Mouse (Mus musculus): ENCODE data around the gene Narf. TPM values are rescaled to one million over a fixed set of nuclear protein-coding genes. Genes with fewer than 3 reads are reported as not detected.

The Narf gene
- polyA plus RNA-seq, 2 experiments = 46.6 to 110 TPM

DNA sequence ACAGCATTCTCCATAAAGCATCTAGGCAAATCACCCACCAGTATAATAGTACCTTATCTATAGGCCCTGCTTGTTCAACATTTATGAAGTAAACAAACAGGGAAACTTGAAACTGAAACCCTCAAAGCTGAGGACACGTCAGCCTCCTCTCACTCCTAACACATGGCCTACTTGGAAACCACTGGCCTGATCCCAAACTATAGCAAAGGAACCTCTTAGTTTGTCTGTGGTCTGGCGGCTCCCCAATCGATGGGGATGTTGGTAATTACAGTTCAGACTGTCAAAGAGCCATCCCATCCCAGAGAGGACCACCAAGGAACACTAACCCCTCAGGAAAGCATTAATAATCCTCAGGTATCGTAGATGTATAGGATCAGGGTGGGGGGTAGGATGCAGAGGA is 37.2 kb upstream of the Narf start:
- DNase-seq (ENCODE audit: low read depth in 3 of 3, low spot score in 3 of 3) (no peak), ATAC-seq (ENCODE audit: insufficient read depth) (no peak)
- Histone ChIP-seq H3K4me1 (replicated peaks; ENCODE audit: control insufficient read depth in 2 of 2, insufficient read depth in 2 of 2, low read length in 1 of 2) (peaks cover 0 to 7% of the 10 kb centered on the region in 2 experiments; a peak in 2 of 4 replicates), H3K36me3 (replicated peaks; ENCODE audit: control insufficient read depth, insufficient read depth, low read depth) (no peaks in the 10 kb centered on the region), H3K27ac (no peak overlapping the region), H3K9ac (replicated peaks) (no peak overlapping the region), H3K27me3 (ENCODE audit: control insufficient read depth, insufficient read depth, low read length) (no peaks in the 10 kb centered on the region), H3K4me2 (ENCODE audit: low read depth) (no peak overlapping the region), H3K4me3 (ENCODE audit: insufficient read depth in 1 of 2, low read depth in 2 of 2, low read length in 2 of 2) (no peak overlapping the region), H3K9me3 (ENCODE audit: control insufficient read depth, low read length) (no peaks in the 10 kb centered on the region)
- WGBS (ENCODE audit: insufficient replicate concordance) = 61% methylated on average over 4 of the region's 4 CpGs
- TF ChIP-seq CTCF (IDR thresholded peaks at IDR 0.05; ENCODE audit: low read depth) = no peak
- no peak for TF ChIP-seq EP300 (IDR thresholded peaks at IDR 0.05; ENCODE audit: low read depth)

DNA sequence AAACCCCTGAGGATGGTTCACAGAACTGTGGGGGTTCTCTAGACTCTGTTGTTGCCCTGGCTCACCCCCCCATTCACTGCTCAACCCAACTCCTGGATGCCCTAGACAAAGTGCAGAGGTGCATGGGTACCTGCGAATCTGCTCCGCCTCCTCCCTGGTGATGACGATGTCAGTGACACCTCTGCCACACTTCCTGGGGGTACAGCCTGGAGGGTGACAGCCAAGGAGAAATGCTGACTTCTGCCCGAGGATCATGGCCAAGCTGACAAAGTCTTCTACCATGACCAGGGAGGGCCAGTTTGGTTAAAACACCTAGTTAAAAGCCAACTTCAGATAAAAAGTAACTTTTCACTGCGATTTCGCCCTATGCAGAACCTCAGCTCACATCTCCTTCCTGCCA is 36.3 kb upstream of the Narf start:
- H3K4me1 ChIP-seq (replicated peaks; ENCODE audit: control insufficient read depth in 2 of 2, insufficient read depth in 2 of 2, low read length in 1 of 2) = peaks cover 0 to 10% of the 10 kb centered on the region in 2 experiments; a peak in 3 of 4 replicates
- no peaks in the 10 kb centered on the region for H3K9me3 ChIP-seq (ENCODE audit: control insufficient read depth, low read length)
- 77% methylated on average over 6 of the region's 6 CpGs for WGBS (ENCODE audit: insufficient replicate concordance)
- DNase-seq (ENCODE audit: low read depth in 3 of 3, low spot score in 3 of 3) (no peak), ATAC-seq (ENCODE audit: insufficient read depth) (no peak)
- no peak overlapping the region for H3K4me3 ChIP-seq (ENCODE audit: insufficient read depth in 1 of 2, low read depth in 2 of 2, low read length in 2 of 2)
- no peaks in the 10 kb centered on the region for H3K27me3 ChIP-seq (ENCODE audit: control insufficient read depth, insufficient read depth, low read length)
- no peak overlapping the region for H3K27ac ChIP-seq
- H3K9ac ChIP-seq (replicated peaks) = no peak overlapping the region
- TF ChIP-seq CTCF (IDR thresholded peaks at IDR 0.05; ENCODE audit: low read depth) (no peak), EP300 (IDR thresholded peaks at IDR 0.05; ENCODE audit: low read depth) (no peak)
- no peaks in the 10 kb centered on the region for H3K36me3 ChIP-seq (replicated peaks; ENCODE audit: control insufficient read depth, insufficient read depth, low read depth)
- no peak overlapping the region for H3K4me2 ChIP-seq (ENCODE audit: low read depth)

GRCm38 (mm10) chr11:121201436-121202198 is 35.4 kb upstream of the Narf start:
- Histone ChIP-seq H3K4me3 (ENCODE audit: insufficient read depth in 1 of 2, low read depth in 2 of 2, low read length in 2 of 2) (no peak overlapping the region), H3K9ac (replicated peaks) (no peak overlapping the region; the same call in 1 of the 2 replicates), H3K4me2 (ENCODE audit: low read depth) (no peak overlapping the region), H3K9me3 (ENCODE audit: control insufficient read depth, low read length) (no peaks in the 10 kb centered on the region), H3K36me3 (replicated peaks; ENCODE audit: control insufficient read depth, insufficient read depth, low read depth) (no peaks in the 10 kb centered on the region), H3K27me3 (ENCODE audit: control insufficient read depth, insufficient read depth, low read length) (no peaks in the 10 kb centered on the region), H3K4me1 (replicated peaks; ENCODE audit: control insufficient read depth in 2 of 2, insufficient read depth in 2 of 2, low read length in 1 of 2) (peaks cover 0 to 10% of the 10 kb centered on the region in 2 experiments; a peak in 3 of 4 replicates), H3K27ac (no peak overlapping the region)
- peak; percentile 17 to 38 (median 26) for DNase-seq (ENCODE audit: low read depth in 3 of 3, low spot score in 3 of 3)
- WGBS (ENCODE audit: insufficient replicate concordance) = 63% methylated on average over 11 of the region's 11 CpGs
- ATAC-seq (ENCODE audit: insufficient read depth) = no peak
- TF ChIP-seq EP300 (IDR thresholded peaks at IDR 0.05; ENCODE audit: low read depth) (no peak), CTCF (IDR thresholded peaks at IDR 0.05; ENCODE audit: low read depth) (peak; percentile 71)

DNA sequence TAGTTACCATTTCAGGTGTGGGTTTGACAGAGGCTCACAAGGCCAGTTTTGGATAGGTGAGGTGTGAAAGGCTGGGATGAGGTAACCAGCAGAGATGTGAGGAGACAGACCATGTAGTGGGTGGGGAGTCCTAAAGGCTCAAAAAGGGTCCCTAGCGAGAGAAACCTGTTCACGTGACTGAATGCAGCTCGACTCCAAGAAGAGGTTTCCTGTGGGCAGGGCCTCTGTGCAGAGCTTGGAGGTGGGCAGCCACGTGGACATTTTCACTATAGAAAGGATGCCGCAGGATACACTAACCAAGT is 33.2 kb upstream of the Narf start:
- ATAC-seq (ENCODE audit: insufficient read depth) (no peak), DNase-seq (ENCODE audit: low read depth in 3 of 3, low spot score in 3 of 3) (no peak)
- H3K27ac ChIP-seq = no peak overlapping the region
- peak overlapping the region; percentile 41 to 70 for H3K4me3 ChIP-seq (ENCODE audit: insufficient read depth in 1 of 2, low read depth in 2 of 2, low read length in 2 of 2)
- WGBS (ENCODE audit: insufficient replicate concordance) = under 1% methylated on average over 5 of the region's 5 CpGs
- H3K9me3 ChIP-seq (ENCODE audit: control insufficient read depth, low read length) = no peaks in the 10 kb centered on the region
- H3K27me3 ChIP-seq (ENCODE audit: control insufficient read depth, insufficient read depth, low read length) = no peaks in the 10 kb centered on the region
- no peak overlapping the region for H3K9ac ChIP-seq (replicated peaks)
- H3K4me1 ChIP-seq (replicated peaks; ENCODE audit: control insufficient read depth in 2 of 2, insufficient read depth in 2 of 2, low read length in 1 of 2) = peaks cover 0 to 10% of the 10 kb centered on the region in 2 experiments; a peak in 3 of 4 replicates
- peak overlapping the region; percentile 89 for H3K4me2 ChIP-seq (ENCODE audit: low read depth)
- no peaks in the 10 kb centered on the region for H3K36me3 ChIP-seq (replicated peaks; ENCODE audit: control insufficient read depth, insufficient read depth, low read depth)
- TF ChIP-seq CTCF (IDR thresholded peaks at IDR 0.05; ENCODE audit: low read depth) (no peak), EP300 (IDR thresholded peaks at IDR 0.05; ENCODE audit: low read depth) (no peak)

DNA sequence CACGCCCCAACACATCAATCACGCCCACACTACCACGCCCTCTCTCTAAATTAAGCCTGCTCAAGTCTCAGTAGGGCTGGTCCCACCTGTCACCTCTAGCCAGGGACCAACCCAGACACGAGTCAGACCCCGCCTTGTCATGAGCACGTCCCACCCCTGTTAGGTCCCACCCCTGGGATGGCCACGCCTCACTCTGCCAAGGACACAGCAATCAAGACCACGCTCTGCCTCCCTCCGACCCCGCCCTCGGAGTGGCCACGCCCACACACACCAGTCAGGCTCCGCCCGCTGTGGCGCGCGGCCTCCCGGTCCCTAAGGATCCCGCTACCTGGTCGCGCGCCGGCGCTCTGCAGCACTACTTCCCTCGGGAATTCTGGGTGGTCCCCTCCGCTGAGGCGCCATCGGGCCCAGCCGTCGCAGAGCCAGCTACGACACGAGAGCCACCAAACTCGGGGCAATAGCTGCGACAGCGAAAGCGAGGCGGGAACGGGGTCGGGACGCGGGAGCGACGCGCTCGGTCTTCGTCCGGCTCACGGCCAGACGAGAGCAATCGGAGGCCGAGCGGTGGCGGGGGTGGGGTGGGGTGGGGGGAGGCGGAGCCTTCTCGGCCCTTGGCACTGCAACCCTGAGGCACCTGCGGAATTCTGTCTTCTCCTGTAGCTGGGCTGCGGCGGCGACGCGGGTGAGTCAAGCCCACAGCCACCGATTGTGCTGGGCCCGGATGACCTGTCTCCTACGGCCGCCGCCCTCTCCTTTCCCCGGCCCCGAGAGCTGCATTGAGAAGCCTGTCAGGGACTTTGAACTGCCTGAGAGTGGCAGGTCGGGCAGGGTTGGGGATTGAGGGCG is 32.7 kb upstream of the Narf start, which contains the start of the genes Hexdc and Ogfod3:
Gene Hexdc (plus strand): TSS at position 273 of the 846 bp plus-strand sequence.
Gene Ogfod3 (minus strand): TSS at position 551 of the 846 bp plus-strand sequence.
- Histone ChIP-seq H3K9me3 (ENCODE audit: control insufficient read depth, low read length) (no peaks in the 10 kb centered on the region), H3K27me3 (ENCODE audit: control insufficient read depth, insufficient read depth, low read length) (no peaks in the 10 kb centered on the region), H3K4me2 (ENCODE audit: low read depth) (peak within 1 kb of the TSS; percentile 89), H3K4me1 (replicated peaks; ENCODE audit: control insufficient read depth in 2 of 2, insufficient read depth in 2 of 2, low read length in 1 of 2) (peaks cover 0 to 10% of the 10 kb centered on the region in 2 experiments; a peak in 3 of 4 replicates), H3K9ac (replicated peaks) (peak within 1 kb of the TSS; percentile 72), H3K36me3 (replicated peaks; ENCODE audit: control insufficient read depth, insufficient read depth, low read depth) (no peaks in the 10 kb centered on the region), H3K4me3 (ENCODE audit: insufficient read depth in 1 of 2, low read depth in 2 of 2, low read length in 2 of 2) (peak within 1 kb of the TSS; percentile 70 to 83), H3K27ac (no peak within 1 kb of the TSS; the same call in 1 of the 2 replicates)
- under 1% methylated on average over 70 of the region's 70 CpGs for WGBS (ENCODE audit: insufficient replicate concordance)
- no peak for TF ChIP-seq EP300 (IDR thresholded peaks at IDR 0.05; ENCODE audit: low read depth)
- no peak for TF ChIP-seq CTCF (IDR thresholded peaks at IDR 0.05; ENCODE audit: low read depth)
- DNase-seq (ENCODE audit: low read depth in 3 of 3, low spot score in 3 of 3) = peak; percentile 93 to 98 (median 93)
- ATAC-seq (ENCODE audit: insufficient read depth) = peak; percentile 99
